In the genomic region with DNA sequence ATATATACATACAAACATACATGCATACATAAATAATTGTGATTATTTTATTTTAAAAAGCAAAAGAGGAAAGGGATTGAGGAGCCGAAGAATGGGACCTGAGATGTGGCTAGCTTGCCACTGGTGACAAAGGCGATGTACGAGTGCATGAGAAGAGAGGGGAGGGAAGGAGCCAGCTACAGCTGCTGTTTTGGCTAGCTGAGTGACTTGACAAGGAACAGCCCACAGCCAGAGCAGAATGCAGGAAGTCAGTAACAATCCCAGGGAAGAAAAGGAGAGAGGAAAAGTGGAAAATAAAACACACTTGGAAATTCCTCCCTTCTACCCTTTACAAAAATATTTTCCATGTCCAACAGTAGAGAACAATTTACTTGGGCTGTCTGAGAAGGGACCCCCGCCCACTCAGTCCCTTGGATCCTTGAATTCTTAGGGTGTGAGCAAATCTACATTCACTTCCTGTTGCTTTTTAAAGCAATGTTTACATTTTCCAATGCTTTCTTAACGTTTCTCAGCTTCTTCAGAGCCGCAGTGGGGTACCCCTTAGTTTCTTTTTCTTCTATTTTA, we compare ENCODE assay signal across 11 mouse cellular contexts.
DNase-seq lines count a peak whose midpoint lies in the region; ATAC-seq lines count a peak whose summit lies in the region.
"Had no signal": no experiment of that assay in that cellular context is flagged by ENCODE, and none has a peak within 500 bp of the region (broad histone marks: within the 10 kb centered on the region; RNA-seq: fewer than 3 reads in every experiment).

No protein-coding gene starts in this region.

- no peak overlapping the region for H3K4me3 ChIP-seq in lung, embryonic 15.5 days
- H3K4me3 ChIP-seq in stomach, embryonic 15.5 days (replicated peaks): no peak overlapping the region

- H3K27me3 ChIP-seq in lung, embryonic 15.5 days: no peaks in the 10 kb centered on the region
- no peaks in the 10 kb centered on the region for H3K27me3 ChIP-seq in stomach, embryonic 15.5 days (replicated peaks)

- peak; percentile 78; the same call in 1 of the 2 replicates for ATAC-seq in lung, embryonic 15.5 days (ENCODE audit: borderline replicate concordance, extremely low read depth, low FRiP score, low TSS enrichment)
- peak; percentile 52; the same call in 1 of the 2 replicates for ATAC-seq in granulocyte monocyte progenitor cell, adult 5-6 weeks (replicated peaks; ENCODE audit: poor library complexity, severe bottlenecking)
- no peak for ATAC-seq in stomach, embryonic 15.5 days (ENCODE audit: insufficient read depth, low FRiP score, low read depth)
- ATAC-seq in monocyte, adult 5-6 weeks (replicated peaks; ENCODE audit: insufficient number of reproducible peaks, low FRiP score, low TSS enrichment, poor library complexity, severe bottlenecking): no peak
- ATAC-seq: liver, postnatal 0 days had no signal

- H3K9ac ChIP-seq in lung, embryonic 15.5 days: no peak overlapping the region
- H3K9ac ChIP-seq in stomach, embryonic 15.5 days: no peak overlapping the region
- H3K9ac ChIP-seq: liver, postnatal 0 days had no signal

- H3K9me3 ChIP-seq in lung, embryonic 15.5 days: no peaks in the 10 kb centered on the region
- H3K9me3 ChIP-seq in stomach, embryonic 15.5 days: no peaks in the 10 kb centered on the region

- H3K36me3 ChIP-seq in lung, embryonic 15.5 days: no peaks in the 10 kb centered on the region
- no peaks in the 10 kb centered on the region for H3K36me3 ChIP-seq in stomach, embryonic 15.5 days

- peaks cover 21% of the 10 kb centered on the region for H3K4me1 ChIP-seq in lung, embryonic 15.5 days
- H3K4me1 ChIP-seq in stomach, embryonic 15.5 days: no peaks in the 10 kb centered on the region

- 17% methylated on average over 6 of the region's 6 CpGs for WGBS in lung, embryonic 15.5 days
- 23% methylated on average over 6 of the region's 6 CpGs for WGBS in stomach, embryonic 15.5 days

- no peak for DNase-seq in lung, adult 18-20 months
- peak; percentile 48 for DNase-seq in heart, postnatal 4 days
- no peak for DNase-seq in left cerebral cortex, adult 11 months (ENCODE audit: low spot score)
- no peak for DNase-seq in adrenal gland, postnatal 36 days
- DNase-seq: embryo, embryonic 11 days; gastrocnemius, postnatal 10 days; liver, postnatal 0 days had no signal

- H3K27ac ChIP-seq in lung, embryonic 15.5 days: peak overlapping the region; percentile 88
- H3K27ac ChIP-seq in stomach, embryonic 15.5 days: peak overlapping the region; percentile 69; the same call in 1 of the 2 replicates

- H3K4me2 ChIP-seq in lung, embryonic 15.5 days: peak overlapping the region; percentile 12; the same call in 1 of the 2 replicates
- no peak overlapping the region for H3K4me2 ChIP-seq in stomach, embryonic 15.5 days

Comparison
In these comparisons a context has a peak if more than half of its experiments do, and no peak if none do; other contexts are left out.
1. ATAC-seq: peak in lung, embryonic 15.5 days (single experiment) and granulocyte monocyte progenitor cell, adult 5-6 weeks (single experiment); none in stomach, embryonic 15.5 days (single experiment) and monocyte, adult 5-6 weeks (single experiment).